Mouse (Mus musculus): ENCODE data around the gene Mllt11.
"Not testable (repeated sequence)": the region's sequence is repeated elsewhere in the genome, so short reads cannot be mapped to it uniquely, and the experiment has no call there.

The Mllt11 gene

DNA sequence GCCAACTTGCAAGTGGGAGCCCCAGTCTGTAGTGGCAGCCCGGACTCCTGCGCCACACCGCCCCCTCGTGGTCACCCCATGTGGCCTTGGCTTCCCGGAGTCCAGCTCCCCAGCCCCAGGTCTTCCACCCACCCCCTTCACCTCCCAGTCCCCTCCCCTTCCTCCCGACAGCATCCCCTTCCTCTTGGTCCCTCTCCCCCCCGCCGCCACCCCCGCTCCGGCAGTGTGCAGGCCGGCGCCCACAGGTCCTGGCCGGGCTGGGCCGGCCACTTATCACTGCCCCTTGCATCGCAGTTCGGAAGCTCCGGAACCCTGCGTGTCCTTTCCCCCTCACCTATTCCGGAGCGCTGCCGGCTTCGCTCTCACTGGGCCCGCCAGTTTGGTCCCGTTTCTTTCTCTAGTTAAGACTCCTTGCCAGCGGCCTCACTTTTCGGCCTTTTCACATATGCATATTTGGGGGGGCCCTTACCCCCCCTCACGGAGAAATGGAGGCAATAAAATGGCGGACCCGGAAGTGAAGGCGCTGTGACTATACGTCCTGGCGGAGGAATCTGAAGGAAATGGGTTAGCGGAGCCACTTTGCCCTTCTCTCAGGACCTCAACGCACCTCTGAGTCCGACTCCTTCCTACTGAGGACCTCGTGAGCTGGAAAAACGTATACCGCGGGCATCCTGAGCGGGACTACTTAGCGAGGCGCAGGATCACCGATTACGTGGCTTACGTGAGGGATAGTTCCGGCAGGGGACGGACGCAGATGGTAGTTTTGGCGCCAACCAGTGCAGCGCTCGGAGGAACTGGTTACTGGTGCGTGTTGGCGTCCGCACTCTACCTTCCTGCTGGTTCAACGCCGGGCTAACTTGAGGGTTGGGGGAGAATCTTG lies 14.5 kb downstream of the Mllt11 start, which contains the start of gene Gabpb2:
Gene Gabpb2 (minus strand): TSS at position 662 of the 880 bp plus-strand sequence.
- peak; percentile 89 for DNase-seq (ENCODE audit: low read depth, low spot score)

GRCm38 (mm10) chr3:95216655-95217254 lies 15.2 kb downstream of the Mllt11 start:
- DNase-seq (ENCODE audit: low read depth, low spot score) = no peak

GRCm38 (mm10) chr3:95213609-95213975 lies 18.4 kb downstream of the Mllt11 start:
- DNase-seq (ENCODE audit: low read depth, low spot score) = no peak

- not testable (repeated sequence) for DNase-seq (ENCODE audit: low read depth, low spot score)
Observed at GRCm38 (mm10) chr3:95212889-95213608, 18.9 kb downstream of the Mllt11 start.

DNA sequence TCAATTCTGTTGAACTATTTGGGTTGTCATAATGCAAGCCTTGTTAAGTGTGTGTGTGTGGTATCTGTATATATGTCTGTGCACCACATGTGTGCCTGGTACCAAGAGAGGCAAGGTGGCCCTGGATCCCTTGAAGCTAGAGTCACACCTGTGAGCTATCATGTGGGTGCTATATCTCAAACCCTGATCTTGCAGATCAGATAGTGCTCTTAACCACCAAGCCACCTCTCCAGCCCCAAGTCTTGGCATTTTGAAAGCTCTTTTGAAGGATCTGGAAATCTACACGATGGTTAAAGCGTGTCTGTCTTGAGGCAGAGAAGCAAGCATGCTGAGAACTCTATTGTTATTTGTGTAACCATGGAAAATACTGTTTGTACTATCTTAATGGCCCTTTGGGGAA lies 21.4 kb downstream of the Mllt11 start:
- DNase-seq (ENCODE audit: low read depth, low spot score) = no peak

GRCm38 (mm10) chr3:95208286-95208685 lies 23.7 kb downstream of the Mllt11 start:
- no peak for DNase-seq (ENCODE audit: low read depth, low spot score)

GRCm38 (mm10) chr3:95203880-95204279 lies 28.1 kb downstream of the Mllt11 start:
- no peak for DNase-seq (ENCODE audit: low read depth, low spot score)

- DNase-seq (ENCODE audit: low read depth, low spot score) = no peak
Observed at GRCm38 (mm10) chr3:95200562-95200961, 31.4 kb downstream of the Mllt11 start.

- DNase-seq (ENCODE audit: low read depth, low spot score) = no peak
Observed at GRCm38 (mm10) chr3:95200132-95200531, 31.8 kb downstream of the Mllt11 start.

DNA sequence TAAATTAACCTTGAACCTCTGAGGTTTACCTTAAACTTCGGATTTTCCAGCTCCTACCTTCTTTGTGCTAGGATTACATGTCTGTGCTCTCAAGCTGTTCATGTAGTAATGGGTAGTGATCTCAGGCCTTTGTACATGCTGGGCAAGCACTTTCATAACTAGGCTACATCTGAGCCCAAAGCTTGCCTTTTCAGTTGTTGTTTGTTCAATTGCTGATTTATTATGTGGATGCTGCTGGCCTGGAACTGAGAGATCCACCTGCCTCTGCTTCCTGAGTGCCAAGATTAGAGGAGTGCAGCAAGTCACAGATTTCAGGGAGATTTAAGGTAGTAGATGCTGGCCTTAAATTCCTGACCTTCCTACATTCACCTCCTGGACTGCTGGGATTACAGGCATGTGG lies 32.9 kb downstream of the Mllt11 start:
- DNase-seq (ENCODE audit: low read depth, low spot score) = no peak

DNA sequence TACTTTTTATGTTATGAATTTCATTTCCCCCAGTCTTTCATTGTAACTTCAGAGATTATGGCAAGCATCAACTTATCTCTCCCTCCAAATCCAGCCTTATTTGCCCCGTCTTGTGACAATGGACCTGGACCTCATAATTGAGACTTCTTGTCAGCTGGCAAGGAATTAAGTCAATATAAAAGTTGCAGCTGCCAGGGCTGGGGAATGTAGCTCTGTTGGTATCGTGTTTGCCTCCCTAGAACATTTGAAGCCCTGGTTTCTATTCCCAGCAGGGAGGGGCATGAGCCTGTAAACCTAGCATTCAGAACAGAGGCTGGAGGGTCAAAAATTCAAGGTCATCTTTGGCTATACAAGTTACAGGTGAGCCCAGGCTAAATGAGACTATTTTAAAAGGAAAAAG lies 36.2 kb downstream of the Mllt11 start:
- DNase-seq (ENCODE audit: low read depth, low spot score) = no peak

GRCm38 (mm10) chr3:95194721-95195135 lies 37.2 kb downstream of the Mllt11 start:
- no peak for DNase-seq (ENCODE audit: low read depth, low spot score)

- no peak for DNase-seq (ENCODE audit: low read depth, low spot score)
Observed at GRCm38 (mm10) chr3:95186888-95187287, 45.1 kb downstream of the Mllt11 start.

DNA sequence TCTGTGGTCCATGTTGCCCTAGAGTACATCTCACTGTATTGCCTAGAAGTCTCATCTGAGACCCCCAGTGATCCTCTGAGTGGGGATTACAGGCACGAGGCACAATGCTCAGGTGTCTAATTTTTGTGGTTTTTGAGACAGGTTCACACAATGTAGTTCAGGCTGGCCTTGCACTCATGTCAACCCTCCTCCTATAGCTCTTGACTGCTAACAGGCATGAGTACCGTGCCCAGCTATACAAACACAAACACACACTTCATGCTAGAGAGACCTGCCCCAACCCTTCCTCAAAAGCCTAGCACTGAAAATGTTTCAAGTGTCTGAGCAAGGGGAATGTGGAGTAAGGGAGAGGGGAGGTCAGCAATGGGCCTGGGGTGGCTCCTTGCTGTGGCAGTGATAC lies 45.9 kb downstream of the Mllt11 start:
- DNase-seq (ENCODE audit: low read depth, low spot score) = no peak

DNA sequence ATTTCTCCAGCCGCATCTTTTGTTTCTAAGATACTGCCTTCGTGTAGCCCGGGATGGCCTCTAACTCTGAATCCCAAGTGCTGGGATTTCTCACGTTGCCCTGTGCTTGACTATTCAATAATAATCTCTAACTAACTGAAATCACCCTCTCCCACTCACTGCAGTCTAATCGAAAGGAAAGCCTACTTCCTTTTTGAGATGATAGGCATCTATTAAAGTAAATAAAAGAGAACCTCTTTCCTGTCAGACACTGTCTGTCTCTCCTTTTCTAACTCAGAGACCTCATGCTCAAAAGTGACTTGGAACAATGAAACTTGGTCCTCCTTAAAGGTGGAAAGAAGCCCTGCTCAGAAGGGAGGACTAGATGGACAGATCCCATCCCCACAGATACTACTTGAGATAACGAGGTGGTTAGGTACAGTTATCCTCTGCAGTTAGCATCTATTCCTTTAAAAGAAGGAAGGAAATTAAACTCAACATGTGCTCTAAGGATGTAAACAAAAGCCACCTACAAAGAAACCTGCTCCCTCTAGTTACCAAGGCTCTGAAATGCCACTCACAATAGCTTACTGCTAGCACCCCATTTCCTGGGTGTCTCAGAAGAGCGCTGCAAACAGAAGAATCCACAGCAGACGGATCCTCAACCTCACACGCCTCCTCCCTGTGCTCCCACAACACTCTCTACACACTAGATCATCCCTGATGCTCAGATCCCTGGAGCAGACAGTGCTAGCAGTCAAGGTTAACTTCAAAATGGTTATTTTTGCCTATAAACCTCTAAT lies 47.0 kb downstream of the Mllt11 start:
- DNase-seq (ENCODE audit: low read depth, low spot score) = no peak

DNA sequence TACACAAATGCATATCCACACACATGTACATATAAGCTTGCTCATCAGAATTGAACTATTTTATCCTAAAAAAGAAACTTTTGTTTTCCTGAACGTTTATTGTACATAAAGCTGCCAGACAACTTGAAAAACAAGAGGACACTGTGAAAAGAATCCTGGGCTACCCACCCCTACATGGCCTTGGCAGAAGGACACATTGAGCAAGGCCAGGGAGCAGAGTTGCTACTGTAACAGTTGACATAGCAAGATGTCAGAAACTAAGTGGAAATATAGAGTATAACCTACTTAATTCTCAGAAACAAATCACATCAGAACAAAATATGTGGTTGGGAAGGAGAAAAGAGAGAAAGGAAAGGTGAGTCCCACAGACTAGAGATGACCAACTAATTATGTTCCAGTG lies 50.1 kb downstream of the Mllt11 start:
- DNase-seq (ENCODE audit: low read depth, low spot score) = no peak

GRCm38 (mm10) chr3:95179890-95180289 lies 52.1 kb downstream of the Mllt11 start:
- DNase-seq (ENCODE audit: low read depth, low spot score) = no peak

GRCm38 (mm10) chr3:95178948-95179347 lies 53.0 kb downstream of the Mllt11 start:
- no peak for DNase-seq (ENCODE audit: low read depth, low spot score)

GRCm38 (mm10) chr3:95177583-95177982 lies 54.4 kb downstream of the Mllt11 start:
- DNase-seq (ENCODE audit: low read depth, low spot score) = no peak

DNA sequence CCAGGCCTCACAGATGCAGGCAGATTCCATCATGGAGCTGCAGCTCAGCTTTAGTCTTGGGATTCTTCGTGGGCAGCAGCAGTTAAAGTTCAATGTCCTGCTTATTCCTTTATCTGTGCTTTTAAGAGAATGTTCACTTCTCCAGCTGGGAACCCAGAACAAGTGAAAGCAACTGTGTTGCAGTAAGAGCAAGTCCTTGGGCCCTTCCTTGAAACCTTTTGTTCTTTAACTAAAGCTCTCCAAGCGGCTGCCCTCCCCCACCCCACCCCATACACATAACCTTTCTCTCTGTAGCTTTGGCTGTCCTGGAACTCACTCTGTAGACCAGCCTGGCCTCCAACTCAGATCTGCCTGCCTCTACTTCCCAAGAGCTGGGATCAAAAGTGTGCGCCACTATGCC lies 55.5 kb downstream of the Mllt11 start:
- DNase-seq (ENCODE audit: low read depth, low spot score) = no peak

GRCm38 (mm10) chr3:95174011-95174592 lies 57.9 kb downstream of the Mllt11 start:
- DNase-seq (ENCODE audit: low read depth, low spot score) = peak; percentile 78
